Mouse (Mus musculus): ENCODE measurements around the gene Smtn. TPM values are rescaled to one million over a fixed set of nuclear protein-coding genes. Genes with fewer than 3 reads are reported as not detected.

Smtn gene
- polyA plus RNA-seq, 1 experiment from 2014 or later = 75.1 TPM

- no peaks in the 10 kb centered on the region for H3K9me3 ChIP-seq (ENCODE audit: control insufficient read depth)
- H3K9ac ChIP-seq (ENCODE audit: low read depth, low read length) = no peak overlapping the region
- H3K27me3 ChIP-seq (replicated peaks; ENCODE audit: control insufficient read depth, insufficient read depth, low read length) = no peaks in the 10 kb centered on the region
- peaks cover 3% of the 10 kb centered on the region; the same call in 1 of the 2 replicates for H3K4me1 ChIP-seq (replicated peaks; ENCODE audit: control insufficient read depth, insufficient read depth, low read length)
- 88% methylated on average over 16 of the region's 16 CpGs for WGBS
- H3K27ac ChIP-seq (ENCODE audit: low read depth, low read length) = peak overlapping the region; percentile 50; the same call in 1 of the 2 replicates
- ATAC-seq = no peak
- H3K36me3 ChIP-seq (ENCODE audit: control insufficient read depth, insufficient read depth) = peaks cover 65% of the 10 kb centered on the region
- no peak overlapping the region for H3K4me2 ChIP-seq (replicated peaks; ENCODE audit: low read depth)
- no peak for TF ChIP-seq CTCF (IDR thresholded peaks at IDR 0.05; ENCODE audit: low read depth)
- no peak overlapping the region for H3K4me3 ChIP-seq (ENCODE audit: low read depth, low read length)
These were observed 8.1 kb downstream of the Smtn start for GRCm38 (mm10) chr11:3532101-3532931.

- Histone ChIP-seq H3K4me3 (ENCODE audit: low read depth, low read length) (no peak overlapping the region), H3K27ac (ENCODE audit: low read depth, low read length) (peak overlapping the region; percentile 50; the same call in 1 of the 2 replicates), H3K9ac (ENCODE audit: low read depth, low read length) (no peak overlapping the region), H3K4me2 (replicated peaks; ENCODE audit: low read depth) (no peak overlapping the region), H3K36me3 (ENCODE audit: control insufficient read depth, insufficient read depth) (peaks cover 72% of the 10 kb centered on the region), H3K9me3 (ENCODE audit: control insufficient read depth) (no peaks in the 10 kb centered on the region), H3K27me3 (replicated peaks; ENCODE audit: control insufficient read depth, insufficient read depth, low read length) (no peaks in the 10 kb centered on the region), H3K4me1 (replicated peaks; ENCODE audit: control insufficient read depth, insufficient read depth, low read length) (peaks cover 3% of the 10 kb centered on the region; the same call in 1 of the 2 replicates)
- 84% methylated on average over 6 of the region's 6 CpGs for WGBS
- no peak for ATAC-seq
- TF ChIP-seq CTCF (IDR thresholded peaks at IDR 0.05; ENCODE audit: low read depth) = peak; percentile 74
These were observed 8.8 kb downstream of the Smtn start for GRCm38 (mm10) chr11:3531634-3532033.

DNA sequence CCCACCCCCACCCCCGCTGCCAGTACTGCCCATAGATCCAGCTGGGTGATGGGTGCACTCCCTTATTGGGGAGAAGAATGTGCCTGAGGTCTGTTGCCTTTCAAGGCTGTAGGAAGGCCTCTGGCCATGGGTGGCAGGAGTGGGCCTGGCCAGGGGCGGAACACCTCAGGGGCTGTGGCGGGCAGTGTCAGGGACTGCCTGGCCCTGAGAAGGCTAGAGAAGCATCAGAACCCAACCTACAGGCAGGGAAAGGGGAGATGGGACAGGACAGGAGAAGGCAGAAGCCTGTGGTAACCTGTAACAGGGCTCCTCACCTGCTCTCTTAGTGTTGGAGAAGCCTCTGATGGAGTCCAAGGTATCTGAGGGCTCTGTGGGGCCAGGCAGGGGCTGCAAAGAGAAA, 9.7 kb downstream of the Smtn start:
- no peak overlapping the region for H3K4me3 ChIP-seq (ENCODE audit: low read depth, low read length)
- H3K27me3 ChIP-seq (replicated peaks; ENCODE audit: control insufficient read depth, insufficient read depth, low read length) = no peaks in the 10 kb centered on the region
- H3K27ac ChIP-seq (ENCODE audit: low read depth, low read length) = peak overlapping the region; percentile 50; the same call in 1 of the 2 replicates
- peaks cover 81% of the 10 kb centered on the region for H3K36me3 ChIP-seq (ENCODE audit: control insufficient read depth, insufficient read depth)
- 94% methylated on average over 3 of the region's 3 CpGs for WGBS
- no peaks in the 10 kb centered on the region for H3K9me3 ChIP-seq (ENCODE audit: control insufficient read depth)
- TF ChIP-seq CTCF (IDR thresholded peaks at IDR 0.05; ENCODE audit: low read depth) = peak; percentile 19; the same call in 1 of the 2 replicates
- no peak overlapping the region for H3K4me2 ChIP-seq (replicated peaks; ENCODE audit: low read depth)
- no peaks in the 10 kb centered on the region; the same call in 1 of the 2 replicates for H3K4me1 ChIP-seq (replicated peaks; ENCODE audit: control insufficient read depth, insufficient read depth, low read length)
- ATAC-seq = no peak
- no peak overlapping the region for H3K9ac ChIP-seq (ENCODE audit: low read depth, low read length)

- 66% methylated on average over 20 of the region's 20 CpGs for WGBS
- Histone ChIP-seq H3K4me1 (replicated peaks; ENCODE audit: control insufficient read depth, insufficient read depth, low read length) (no peaks in the 10 kb centered on the region), H3K9ac (ENCODE audit: low read depth, low read length) (no peak overlapping the region), H3K9me3 (ENCODE audit: control insufficient read depth) (no peaks in the 10 kb centered on the region), H3K27me3 (replicated peaks; ENCODE audit: control insufficient read depth, insufficient read depth, low read length) (no peaks in the 10 kb centered on the region), H3K4me2 (replicated peaks; ENCODE audit: low read depth) (no peak overlapping the region; the same call in 1 of the 2 replicates), H3K27ac (ENCODE audit: low read depth, low read length) (no peak overlapping the region), H3K4me3 (ENCODE audit: low read depth, low read length) (no peak overlapping the region), H3K36me3 (ENCODE audit: control insufficient read depth, insufficient read depth) (peaks cover 92% of the 10 kb centered on the region)
- no peak for TF ChIP-seq CTCF (IDR thresholded peaks at IDR 0.05; ENCODE audit: low read depth)
- ATAC-seq = no peak
These were observed 10.7 kb downstream of the Smtn start for GRCm38 (mm10) chr11:3529476-3530252.

DNA sequence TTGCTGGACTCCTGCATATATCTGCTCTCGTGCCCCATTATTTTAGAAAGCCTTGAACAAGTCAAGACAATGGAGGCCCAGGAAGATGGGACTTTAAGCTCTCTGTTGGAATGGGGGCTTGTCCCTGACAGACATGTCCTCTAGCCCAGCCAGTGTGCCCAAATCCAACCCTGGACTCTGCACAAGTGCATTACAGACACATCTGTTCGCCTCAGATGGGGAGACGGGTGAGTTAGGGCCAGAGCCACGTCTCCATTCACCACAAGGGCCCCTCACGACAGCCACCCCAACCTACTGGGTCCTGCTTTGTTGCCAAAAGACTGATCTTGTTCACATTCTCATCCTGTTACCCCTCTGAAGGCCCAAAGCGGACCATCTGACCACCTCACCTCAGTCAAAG, 12.2 kb downstream of the Smtn start:
- Histone ChIP-seq H3K9me3 (ENCODE audit: control insufficient read depth) (no peaks in the 10 kb centered on the region), H3K36me3 (ENCODE audit: control insufficient read depth, insufficient read depth) (peaks cover 98% of the 10 kb centered on the region), H3K4me2 (replicated peaks; ENCODE audit: low read depth) (no peak overlapping the region), H3K9ac (ENCODE audit: low read depth, low read length) (no peak overlapping the region), H3K27ac (ENCODE audit: low read depth, low read length) (no peak overlapping the region), H3K27me3 (replicated peaks; ENCODE audit: control insufficient read depth, insufficient read depth, low read length) (no peaks in the 10 kb centered on the region), H3K4me1 (replicated peaks; ENCODE audit: control insufficient read depth, insufficient read depth, low read length) (no peaks in the 10 kb centered on the region), H3K4me3 (ENCODE audit: low read depth, low read length) (no peak overlapping the region)
- WGBS = 90% methylated on average over 6 of the region's 6 CpGs
- no peak for TF ChIP-seq CTCF (IDR thresholded peaks at IDR 0.05; ENCODE audit: low read depth)
- ATAC-seq = no peak

DNA sequence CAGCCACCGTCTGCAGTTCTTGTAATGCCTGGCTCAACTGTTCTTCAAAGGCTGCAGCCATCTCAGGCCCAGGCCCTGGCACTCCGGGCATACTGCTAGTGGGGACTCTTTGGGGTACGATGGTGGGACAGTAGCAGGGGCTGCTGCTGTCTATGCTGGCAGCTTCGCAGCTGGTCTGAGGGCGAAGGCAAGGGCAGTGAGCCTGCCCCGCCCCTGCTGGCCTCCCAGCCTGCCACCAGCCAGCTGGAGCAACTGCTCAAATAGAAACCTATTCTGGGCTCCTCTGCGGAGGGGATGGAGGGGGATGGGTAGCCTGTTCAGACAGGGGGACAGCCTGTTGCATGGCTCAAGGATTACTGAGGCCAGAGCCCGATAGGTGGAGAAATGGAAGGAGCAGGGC, 12.6 kb downstream of the Smtn start:
- Histone ChIP-seq H3K4me1 (replicated peaks; ENCODE audit: control insufficient read depth, insufficient read depth, low read length) (no peaks in the 10 kb centered on the region), H3K9ac (ENCODE audit: low read depth, low read length) (no peak overlapping the region), H3K27me3 (replicated peaks; ENCODE audit: control insufficient read depth, insufficient read depth, low read length) (no peaks in the 10 kb centered on the region), H3K27ac (ENCODE audit: low read depth, low read length) (no peak overlapping the region), H3K4me2 (replicated peaks; ENCODE audit: low read depth) (no peak overlapping the region), H3K36me3 (ENCODE audit: control insufficient read depth, insufficient read depth) (peaks cover 96% of the 10 kb centered on the region), H3K9me3 (ENCODE audit: control insufficient read depth) (no peaks in the 10 kb centered on the region), H3K4me3 (ENCODE audit: low read depth, low read length) (no peak overlapping the region)
- ATAC-seq = no peak
- no peak for TF ChIP-seq CTCF (IDR thresholded peaks at IDR 0.05; ENCODE audit: low read depth)
- 79% methylated on average over 8 of the region's 8 CpGs for WGBS

Measured in intestine, postnatal 0 days (tissue).